Mouse (Mus musculus) embryonic facial prominence, embryonic 11.5 days (tissue): ENCODE results near the gene Yjefn3. TPM values are rescaled to one million over a fixed set of nuclear protein-coding genes. Genes with fewer than 3 reads are reported as not detected.

Source experiments
- ATAC-seq: fragments of 200-750 bp; cut with Nextera tagmentation; replicated peaks from 2 replicates; pipeline ENCODE4 v1.8.0; 2017; ENCODE audit warnings: low read depth; ENCODE audit not compliant: insufficient number of reproducible peaks, low FRiP score, low TSS enrichment
- DNase-seq: peaks from one replicate; pipeline ENCODE4 v3.0.0-alpha.2; 2015; ENCODE audit warnings: low spot score
- H3K27ac ChIP-seq: fragments of 300-500 bp; sonication (generic); replicated peaks from 2 replicates; pipeline ENCODE4 v1.5.1; 2014; ENCODE audit warnings: mild to moderate bottlenecking, low read depth, low read length, control low read depth
- H3K27me3 ChIP-seq: fragments of 300-500 bp; sonication (generic); 2 replicates; pipeline ENCODE4 v1.6.1; 2014; ENCODE audit warnings: mild to moderate bottlenecking, low read length, moderate library complexity, mixed read lengths; ENCODE audit not compliant: control insufficient read depth, insufficient read depth
- H3K36me3 ChIP-seq: fragments of 300-500 bp; sonication (generic); replicated peaks from 2 replicates; pipeline ENCODE4 v1.6.1; 2014; ENCODE audit warnings: low read depth, mild to moderate bottlenecking, low read length, moderate library complexity, mixed read lengths; ENCODE audit not compliant: control insufficient read depth, insufficient read depth
- H3K4me1 ChIP-seq: fragments of 300-500 bp; sonication (generic); 2 replicates; pipeline ENCODE4 v1.6.1; 2014; ENCODE audit warnings: low read length, mixed read lengths; ENCODE audit not compliant: control insufficient read depth, insufficient read depth
- H3K4me2 ChIP-seq: fragments of 300-500 bp; sonication (generic); 2 replicates; pipeline ENCODE4 v1.6.1; 2014; ENCODE audit warnings: low read depth, mild to moderate bottlenecking, control low read depth, low read length, moderate library complexity
- H3K4me3 ChIP-seq: fragments of 300-500 bp; sonication (generic); 2 replicates; pipeline ENCODE4 v1.5.1; 2014; ENCODE audit warnings: low read depth, low read length, control low read depth
- H3K9ac ChIP-seq: fragments of 300-500 bp; sonication (generic); replicated peaks from 2 replicates; pipeline ENCODE4 v1.6.1; 2014; ENCODE audit warnings: mild to moderate bottlenecking, control low read depth, low read length
- H3K9me3 ChIP-seq: fragments of 300-500 bp; sonication (generic); replicated peaks from 2 replicates; pipeline ENCODE4 v1.6.1; 2016; ENCODE audit warnings: mild to moderate bottlenecking, low read length, inconsistent platforms, mixed read lengths; ENCODE audit not compliant: control insufficient read depth
- WGBS: fragments of 180-500 bp; shearing (Covaris S2); extraction: QIAGEN DNeasy Blood & Tissue Kit; methylation state at CpG from one replicate; pipeline ENCODE4 v1.1.7; 2014; 5-methylcytosine and 5-hydroxymethylcytosine counted together
- polyA plus RNA-seq: library from polyadenylated mRNA; unstranded; fragments of >200 nt; fragmentation: Nextera tagmentation; extraction: Ambion mirVana; gene quantifications from 2 replicates; pipeline ENCODE4 v1.2.1, GENCODE M21; 2014

Yjefn3 gene
- polyA plus RNA-seq, 1 experiment from 2014 or later = 3.6 TPM

- WGBS = 58% methylated on average over 6 of the region's 6 CpGs
Measured at GRCm38 (mm10) chr8:69894836-69895332, 7.6 kb downstream of the Yjefn3 start.

GRCm38 (mm10) chr8:69893863-69894262, 8.6 kb downstream of the Yjefn3 start:
- Histone ChIP-seq H3K4me2 (no peak overlapping the region), H3K9me3 (no peaks in the 10 kb centered on the region), H3K4me3 (no peak overlapping the region), H3K36me3 (no peaks in the 10 kb centered on the region), H3K4me1 (peaks cover 3% of the 10 kb centered on the region; the same call in 1 of the 2 replicates), H3K27ac (no peak overlapping the region), H3K27me3 (peaks cover 18% of the 10 kb centered on the region), H3K9ac (no peak overlapping the region)
- ATAC-seq (no peak), DNase-seq (peak; percentile 79)
- 35% methylated on average over 17 of the region's 17 CpGs for WGBS

More at GRCm38 (mm10) chr8:69894836-69895332, 7.6 kb downstream of the Yjefn3 start:
- Histone ChIP-seq H3K4me3 (no peak overlapping the region), H3K27me3 (peaks cover 9% of the 10 kb centered on the region), H3K4me1 (no peaks in the 10 kb centered on the region), H3K9ac (no peak overlapping the region), H3K27ac (no peak overlapping the region), H3K9me3 (no peaks in the 10 kb centered on the region), H3K4me2 (no peak overlapping the region), H3K36me3 (no peaks in the 10 kb centered on the region)
- ATAC-seq (no peak), DNase-seq (no peak)

GRCm38 (mm10) chr8:69890813-69891241, 11.7 kb downstream of the Yjefn3 start:
- no peak overlapping the region for H3K4me2 ChIP-seq
- no peaks in the 10 kb centered on the region for H3K9me3 ChIP-seq
- H3K4me3 ChIP-seq = no peak overlapping the region
- ATAC-seq (no peak), DNase-seq (peak; percentile 69)
- peaks cover 49% of the 10 kb centered on the region for H3K27me3 ChIP-seq
- WGBS = 32% methylated on average over 19 of the region's 19 CpGs
- no peaks in the 10 kb centered on the region for H3K36me3 ChIP-seq
- no peak overlapping the region for H3K27ac ChIP-seq
- H3K9ac ChIP-seq = no peak overlapping the region
- peaks cover 8% of the 10 kb centered on the region; the same call in 1 of the 2 replicates for H3K4me1 ChIP-seq

- peaks cover 8% of the 10 kb centered on the region; the same call in 1 of the 2 replicates for H3K4me1 ChIP-seq
Measured at GRCm38 (mm10) chr8:69888902-69889301, 13.6 kb downstream of the Yjefn3 start.

DNA sequence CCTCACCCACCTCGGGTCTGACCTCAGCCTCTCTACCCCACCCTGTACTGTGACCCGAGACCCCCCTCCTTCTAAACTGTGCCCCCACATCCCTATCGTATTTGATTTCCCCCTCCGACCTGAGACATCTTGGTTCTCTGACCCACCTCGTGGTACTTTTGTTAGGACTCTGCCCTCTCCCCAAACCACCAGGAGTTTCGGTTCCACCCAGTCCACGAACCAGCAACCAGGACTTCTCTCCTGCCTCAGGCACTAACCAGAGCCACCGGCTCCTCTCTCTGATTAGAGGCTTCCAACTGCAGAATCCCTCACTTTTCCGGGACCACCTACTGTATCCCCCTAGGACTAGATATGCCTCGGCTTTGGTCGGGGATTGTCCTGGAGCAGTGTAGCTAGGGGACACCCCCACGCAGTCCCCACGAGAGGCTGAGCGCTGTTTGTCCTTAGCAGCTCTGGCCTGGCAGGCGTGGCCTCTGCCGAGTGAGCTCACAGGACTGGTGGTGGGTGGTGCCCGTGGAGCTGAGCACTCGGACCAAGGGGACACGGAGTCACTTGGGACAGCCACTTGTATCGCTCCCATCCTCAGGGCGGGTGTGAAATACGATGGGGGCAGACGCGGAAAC, 14.2 kb downstream of the Yjefn3 start:
- Histone ChIP-seq H3K27ac (no peak overlapping the region), H3K4me3 (peak overlapping the region; percentile 14), H3K4me1 (peaks cover 8% of the 10 kb centered on the region; the same call in 1 of the 2 replicates), H3K27me3 (peaks cover 73% of the 10 kb centered on the region), H3K36me3 (no peaks in the 10 kb centered on the region), H3K9me3 (no peaks in the 10 kb centered on the region), H3K9ac (no peak overlapping the region; the same call in 1 of the 2 replicates), H3K4me2 (peak overlapping the region; percentile 2; the same call in 1 of the 2 replicates)
- WGBS = 4% methylated on average over 24 of the region's 24 CpGs
- DNase-seq = no peak
- no peak for ATAC-seq

More at GRCm38 (mm10) chr8:69888902-69889301, 13.6 kb downstream of the Yjefn3 start:
- DNase-seq = no peak
- 0 out of 2 replicates have a peak, but pooled peaks have one; percentile 32 for ATAC-seq
- Histone ChIP-seq H3K9ac (no peak overlapping the region), H3K9me3 (no peaks in the 10 kb centered on the region), H3K4me2 (0 out of 2 replicates have a peak overlapping the region, but pooled peaks have one; percentile 8), H3K36me3 (no peaks in the 10 kb centered on the region), H3K27ac (no peak overlapping the region), H3K4me3 (0 out of 2 replicates have a peak overlapping the region, but pooled peaks have one; percentile 5), H3K27me3 (peaks cover 68% of the 10 kb centered on the region)
- WGBS = 4% methylated on average over 32 of the region's 32 CpGs

- no peak within 1 kb of the TSS; the same call in 1 of the 2 replicates for H3K9ac ChIP-seq
- H3K4me1 ChIP-seq = peaks cover 8% of the 10 kb centered on the region; the same call in 1 of the 2 replicates
Measured at GRCm38 (mm10) chr8:69887289-69888243, 14.9 kb downstream of the Yjefn3 start, which contains the start of gene Cilp2. TSS of gene Cilp2 (minus strand) at chr8:69887687.

GRCm38 (mm10) chr8:69884141-69884540, 18.4 kb downstream of the Yjefn3 start:
- H3K9ac ChIP-seq = no peak overlapping the region
- no peaks in the 10 kb centered on the region for H3K36me3 ChIP-seq
- WGBS = 55% methylated on average over 13 of the region's 13 CpGs
- ATAC-seq (no peak), DNase-seq (no peak)
- no peak overlapping the region for H3K4me3 ChIP-seq
- no peaks in the 10 kb centered on the region for H3K9me3 ChIP-seq
- no peak overlapping the region for H3K4me2 ChIP-seq
- H3K4me1 ChIP-seq = peaks cover 5% of the 10 kb centered on the region; the same call in 1 of the 2 replicates
- peaks cover 98% of the 10 kb centered on the region for H3K27me3 ChIP-seq
- H3K27ac ChIP-seq = no peak overlapping the region

More at GRCm38 (mm10) chr8:69887289-69888243, 14.9 kb downstream of the Yjefn3 start, which contains the start of gene Cilp2:
- ATAC-seq = peak; percentile 15; the same call in 1 of the 2 replicates
- WGBS = 1% methylated on average over 59 of the region's 60 CpGs
- Histone ChIP-seq H3K27ac (no peak within 1 kb of the TSS), H3K4me3 (peak within 1 kb of the TSS; percentile 14), H3K4me2 (peak within 1 kb of the TSS; percentile 27), H3K36me3 (no peaks in the 10 kb centered on the region), H3K27me3 (peaks cover 81% of the 10 kb centered on the region), H3K9me3 (no peaks in the 10 kb centered on the region)
- no peak for DNase-seq
